Mouse (Mus musculus) layer of hippocampus, adult 9-10 months (tissue): Measurements from ENCODE around the gene Hus1.
A peak's percentile ranks its signal among the peaks of the same experiment; 100 is the strongest.

Experiments used
- DNase-seq: peaks from one replicate; pipeline ENCODE4 v3.0.0; 2022; ENCODE audit warnings: low spot score

Hus1 gene

DNA sequence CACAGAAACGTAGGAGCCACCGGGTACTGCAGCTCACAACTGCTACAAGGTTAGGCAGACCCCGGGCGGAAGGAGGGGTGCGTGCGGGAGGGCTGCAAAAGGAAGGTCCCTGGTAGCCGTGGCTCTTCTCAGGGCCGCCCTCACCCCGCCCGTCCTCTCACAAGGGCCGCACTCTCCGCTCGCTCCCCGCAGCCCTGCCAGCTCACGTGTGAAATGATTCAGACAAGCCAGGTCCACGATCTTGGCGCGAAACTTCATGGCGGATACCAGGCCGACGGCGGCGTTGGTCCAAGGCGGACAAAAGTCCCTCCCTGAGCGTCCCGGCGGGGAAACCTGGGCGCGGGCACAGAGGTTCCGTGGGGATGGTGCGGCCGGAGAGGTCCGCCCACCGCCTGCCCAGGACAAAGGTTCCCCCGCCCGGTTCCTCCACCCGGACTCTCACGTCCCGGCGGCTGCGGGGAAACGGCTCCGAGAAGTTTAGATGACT lies at the start of gene Hus1:
Gene Hus1, minus strand, starts transcription at position 339 of the 487 bp plus-strand sequence.
- DNase-seq, result peak; percentile 39

GRCm38 (mm10) chr11:9060484-9060883 lies 49.5 kb upstream of the Hus1 start:
- no peak for DNase-seq

GRCm38 (mm10) chr11:9060029-9060428 lies 49.0 kb upstream of the Hus1 start:
- DNase-seq, result no peak

- DNase-seq, result no peak
Measured at GRCm38 (mm10) chr11:9057711-9058110, 46.7 kb upstream of the Hus1 start.

- DNase-seq, result no peak
Measured at GRCm38 (mm10) chr11:9056937-9057336, 45.9 kb upstream of the Hus1 start.

DNA sequence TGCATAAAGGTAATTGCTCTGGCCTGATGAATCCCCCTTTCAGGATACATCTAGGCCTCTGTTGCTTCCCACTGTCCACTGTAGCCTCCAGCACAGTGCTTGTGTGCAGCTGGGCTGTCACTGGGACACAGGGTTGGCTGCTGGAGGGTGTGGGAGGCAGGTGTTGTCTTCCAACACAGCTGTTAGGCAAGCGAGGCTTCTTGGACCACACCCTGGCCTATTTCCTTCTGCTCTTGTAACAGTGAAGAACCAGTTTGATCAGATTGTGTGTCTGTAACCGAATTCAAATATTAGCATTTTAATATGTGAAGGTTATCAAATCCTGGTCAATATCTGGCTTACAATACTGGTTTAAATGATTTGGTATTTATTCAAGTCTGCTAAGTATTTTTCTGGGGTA lies 40.9 kb upstream of the Hus1 start:
- DNase-seq, result no peak

- no peak for DNase-seq
Measured at GRCm38 (mm10) chr11:9050241-9050640, 39.2 kb upstream of the Hus1 start.

DNA sequence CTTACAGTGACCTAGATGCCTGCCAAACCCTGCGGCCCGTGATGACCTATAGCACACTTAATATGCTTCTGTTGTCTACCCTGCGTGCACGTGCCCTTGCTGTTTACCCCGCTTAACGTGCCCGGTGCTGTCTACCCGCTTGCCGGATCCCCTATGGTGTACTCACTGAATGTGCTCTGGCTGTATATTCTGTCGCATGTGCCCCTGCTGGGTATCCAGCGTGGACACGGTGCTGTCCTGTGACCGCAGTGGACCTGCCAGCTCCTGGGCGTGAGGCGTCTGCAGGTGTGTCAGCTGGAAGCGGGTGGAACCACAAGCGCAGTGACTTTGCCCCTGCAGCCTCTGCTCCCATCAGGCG lies 37.7 kb upstream of the Hus1 start, which contains the start of gene Sun3:
Gene Sun3, minus strand, starts transcription at position 289 of the 358 bp plus-strand sequence.
- DNase-seq, result no peak

GRCm38 (mm10) chr11:9048011-9048702 lies 37.2 kb upstream of the Hus1 start, which contains the start of gene Gm11992:
Gm11992 (plus strand) TSS chr11:9048594.
- peak; percentile 53 for DNase-seq

DNA sequence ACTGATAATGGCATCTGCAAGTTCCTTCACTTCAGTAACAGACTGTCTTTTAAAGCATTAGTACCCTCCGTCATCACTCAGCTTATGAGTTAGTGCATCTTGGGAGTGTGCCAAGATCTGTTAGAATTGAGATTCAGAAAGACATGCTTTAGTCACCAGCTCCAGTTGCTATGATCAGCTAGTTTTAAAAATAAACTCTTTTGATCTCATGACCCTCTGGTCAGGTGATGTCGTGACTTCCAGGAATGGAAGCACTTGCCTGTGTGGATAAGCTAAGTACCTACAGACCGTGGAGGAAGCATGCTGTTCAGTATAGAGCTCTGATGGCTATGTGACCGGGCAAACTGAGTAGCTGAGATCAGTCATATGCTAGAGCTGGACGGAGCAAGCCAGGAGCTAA lies 36.1 kb upstream of the Hus1 start:
- DNase-seq, result peak; percentile 31

GRCm38 (mm10) chr11:9046546-9046945 lies 35.6 kb upstream of the Hus1 start:
- no peak for DNase-seq

GRCm38 (mm10) chr11:9031530-9031929 lies 20.5 kb upstream of the Hus1 start:
- DNase-seq, result no peak

DNA sequence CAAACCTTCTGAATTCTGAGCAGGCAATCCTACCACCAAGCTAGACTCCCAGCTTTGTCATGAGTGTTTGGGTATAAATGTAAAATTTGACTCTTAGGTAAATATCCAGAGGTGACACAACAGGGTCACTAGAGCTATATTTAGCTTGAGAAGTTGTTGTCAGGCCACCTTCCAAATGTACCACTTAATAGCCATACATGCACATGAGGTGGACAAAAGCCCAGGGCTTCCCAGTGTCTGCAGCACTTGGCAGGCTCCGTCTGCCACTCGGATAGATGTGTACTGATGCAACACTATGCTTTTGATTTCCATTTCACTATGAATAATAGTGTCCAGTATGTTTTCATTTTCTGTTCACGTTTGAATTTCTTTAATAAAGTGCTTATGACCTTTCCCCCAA lies 14.2 kb upstream of the Hus1 start:
- DNase-seq, result no peak

DNA sequence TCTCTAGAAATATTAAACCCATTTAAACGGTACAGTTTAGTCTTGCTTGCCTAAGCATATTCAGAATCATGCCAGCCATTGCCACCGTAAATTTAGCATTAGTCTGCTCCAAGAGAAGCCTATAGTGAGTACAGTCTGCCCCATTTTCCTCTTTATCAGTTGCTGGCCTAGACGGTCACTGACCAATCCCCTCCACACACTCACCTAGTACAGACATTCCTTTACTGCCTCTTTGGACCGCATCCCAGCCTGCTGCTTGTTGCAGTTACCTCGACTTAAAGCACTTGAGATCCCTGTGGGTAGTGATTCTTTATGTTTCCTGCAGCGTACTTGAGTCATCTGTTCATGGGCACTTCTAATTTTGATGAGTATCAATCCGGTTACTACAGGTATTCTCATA lies 13.8 kb upstream of the Hus1 start:
- DNase-seq, result no peak

DNA sequence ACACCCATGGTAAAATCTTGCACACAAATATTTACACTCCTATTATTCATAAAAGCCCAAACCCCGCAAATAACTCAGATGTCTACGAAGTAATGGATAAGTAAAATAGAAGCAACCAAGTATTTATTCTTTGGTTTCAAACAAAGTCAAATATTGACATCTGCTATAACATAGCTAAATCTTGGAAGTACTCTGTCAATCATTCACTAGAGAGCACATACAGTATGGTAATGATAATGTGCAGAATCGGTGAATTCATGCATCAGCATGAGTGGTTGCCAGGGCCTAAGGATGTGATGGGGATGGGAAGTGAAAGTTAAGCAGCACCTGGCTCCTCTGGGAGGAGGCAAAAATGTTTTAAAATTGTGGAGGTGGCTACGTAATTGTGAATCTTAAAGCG lies 9.2 kb upstream of the Hus1 start:
- no peak for DNase-seq

GRCm38 (mm10) chr11:9018491-9019267 lies 7.7 kb upstream of the Hus1 start:
- no peak for DNase-seq

DNA sequence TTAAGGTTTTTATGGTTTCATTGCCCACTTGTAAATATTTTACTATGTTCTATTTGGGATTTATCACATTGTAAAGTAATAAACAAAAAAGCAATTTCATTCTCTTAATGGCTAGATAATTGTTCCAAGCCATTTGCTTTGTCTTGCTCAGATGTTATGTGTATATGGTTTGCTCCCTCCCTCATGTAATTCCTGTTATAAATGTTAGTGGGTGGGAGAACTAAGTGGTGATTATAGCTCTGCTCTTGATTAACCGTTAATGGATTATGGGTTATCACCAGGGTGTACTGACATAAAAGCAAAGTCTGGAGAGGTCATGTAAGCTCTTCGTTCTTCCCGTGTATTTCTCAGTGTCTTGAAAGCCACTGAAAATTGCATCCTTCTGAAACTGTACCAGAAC lies 3.7 kb upstream of the Hus1 start:
- DNase-seq, result no peak

DNA sequence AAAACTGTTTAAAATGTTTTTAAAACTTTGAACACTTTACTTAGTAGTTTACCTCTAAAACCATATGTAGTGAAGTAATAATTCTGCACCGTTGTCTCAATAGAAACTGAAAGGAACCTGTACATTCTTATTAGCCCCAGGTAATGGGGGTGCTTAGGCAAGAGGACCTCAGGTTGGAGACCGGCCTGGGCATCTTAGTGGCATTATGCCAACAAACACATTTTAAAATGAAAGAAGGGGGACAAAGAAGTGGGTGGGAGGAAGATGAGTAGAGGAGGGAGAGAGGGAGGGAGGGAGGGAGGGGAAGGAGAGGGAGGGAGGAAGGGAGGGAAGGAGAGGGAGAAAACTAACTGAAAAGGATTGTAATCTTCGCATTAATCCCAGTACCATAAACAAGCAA lies 357 bp upstream of the Hus1 start:
- no peak for DNase-seq

GRCm38 (mm10) chr11:9010416-9010815 lies 575 bp downstream of the Hus1 start:
- DNase-seq, result no peak

GRCm38 (mm10) chr11:9008761-9009160 lies 2.2 kb downstream of the Hus1 start:
- no peak for DNase-seq

DNA sequence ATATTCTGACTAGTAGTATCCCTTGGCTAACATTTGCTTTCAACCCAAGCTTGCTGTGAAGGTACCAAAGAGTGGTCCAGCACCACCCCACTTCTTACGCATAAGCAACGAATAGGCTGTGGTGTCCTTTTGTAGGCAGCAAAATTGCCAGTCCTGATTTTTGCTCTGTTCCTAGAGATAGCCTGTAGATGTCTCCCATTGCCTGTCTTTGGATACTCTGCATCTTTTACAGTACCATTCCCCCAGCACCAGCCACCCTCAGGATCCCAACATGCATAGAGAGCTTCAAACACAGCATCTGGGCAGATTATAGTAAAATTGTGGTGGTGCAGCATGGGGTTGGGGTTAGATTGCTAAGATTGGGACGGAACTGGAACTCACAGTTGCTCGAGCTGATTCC lies 22.9 kb downstream of the Hus1 start:
- DNase-seq, result no peak

DNA sequence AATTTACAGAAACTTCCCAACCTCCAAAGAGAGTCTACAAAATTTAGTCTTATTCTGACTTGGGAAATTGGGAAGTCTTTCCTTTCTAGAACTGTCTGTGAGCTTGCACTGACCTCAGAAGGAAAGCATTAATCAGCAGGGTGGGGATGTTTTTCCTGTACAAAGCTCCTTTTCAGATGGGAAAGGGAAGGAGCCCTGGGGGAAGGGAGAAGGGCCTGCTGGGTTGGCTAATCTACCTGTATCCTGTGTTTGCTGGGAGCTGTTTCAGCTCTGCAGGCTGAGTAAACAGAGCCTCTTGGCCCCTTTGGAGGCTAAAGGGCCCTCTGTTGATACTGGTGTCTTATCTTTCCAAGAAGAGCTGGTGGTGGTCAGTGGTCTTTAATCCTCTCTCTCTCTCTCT lies 24.9 kb downstream of the Hus1 start:
- DNase-seq, result no peak

DNA sequence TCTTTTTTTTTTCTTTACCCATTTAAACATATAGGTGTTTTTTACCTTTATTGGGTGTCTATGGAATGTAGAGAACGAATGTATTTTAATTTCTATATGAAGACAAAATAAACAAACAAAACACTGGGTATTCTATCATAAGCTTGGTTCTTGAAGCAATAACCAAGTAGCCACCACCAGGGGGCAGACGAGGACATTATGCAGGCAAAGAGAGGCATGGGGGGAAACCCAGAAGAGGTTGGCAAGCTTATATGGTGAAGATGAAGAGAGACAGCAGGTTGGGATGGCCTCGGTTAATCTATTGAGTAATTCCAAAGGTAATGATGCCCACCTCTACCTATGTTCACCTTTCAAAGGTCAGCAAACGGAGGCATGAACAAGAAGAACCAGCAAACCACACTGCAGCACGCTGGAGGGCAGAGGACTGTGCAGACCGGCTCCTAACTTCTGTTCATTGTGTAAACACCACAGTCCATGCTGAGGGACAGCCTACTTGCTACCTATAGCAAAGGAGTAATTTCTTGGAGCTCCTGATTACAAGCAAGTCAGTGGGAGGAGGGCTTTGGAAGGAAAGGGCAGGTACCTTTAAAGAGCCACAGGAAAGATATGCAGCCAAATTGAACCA lies 27.6 kb downstream of the Hus1 start:
- DNase-seq, result peak; percentile 40
